9 mouse cellular contexts compared by ENCODE assay signal in genomic region chr9:96398165-96398564, GRCm38 (mm10). TPM values are rescaled to one million over a fixed set of nuclear protein-coding genes. Genes with fewer than 3 reads are reported as not detected.
DNase-seq lines count a peak whose midpoint lies in the region; ATAC-seq and TF ChIP-seq lines count a peak whose summit lies in the region.
"Had no signal": no experiment of that assay in that cellular context is flagged by ENCODE, and none has a peak within 500 bp of the region (broad histone marks: within the 10 kb centered on the region; RNA-seq: fewer than 3 reads in every experiment).

No protein-coding gene starts in this region.

- no peaks in the 10 kb centered on the region for H3K36me3 ChIP-seq in kidney, postnatal 0 days (ENCODE audit: insufficient read depth, low read length)
- H3K36me3 ChIP-seq in ES-E14 (ENCODE audit: control insufficient read depth, insufficient read depth, low read length, poor library complexity, severe bottlenecking): no peaks in the 10 kb centered on the region
- H3K36me3 ChIP-seq in limb, embryonic 10.5 days: no peaks in the 10 kb centered on the region
- H3K36me3 ChIP-seq: midbrain, embryonic 15.5 days had no signal

- H3K9me3 ChIP-seq in kidney, postnatal 0 days (replicated peaks; ENCODE audit: low read length): no peaks in the 10 kb centered on the region
- H3K9me3 ChIP-seq in ES-E14 (ENCODE audit: control insufficient read depth, insufficient read depth, low read depth, low read length): no peaks in the 10 kb centered on the region
- no peaks in the 10 kb centered on the region for H3K9me3 ChIP-seq in limb, embryonic 10.5 days (replicated peaks)
- H3K9me3 ChIP-seq: midbrain, embryonic 15.5 days had no signal

- no peak overlapping the region for H3K4me3 ChIP-seq in kidney, postnatal 0 days (replicated peaks; ENCODE audit: low read depth, low read length)
- peak overlapping the region; percentile 39 to 49 for H3K4me3 ChIP-seq in ES-E14 (ENCODE audit: insufficient read depth in 1 of 2, low read depth in 1 of 2, low read length in 2 of 2, poor library complexity in 1 of 2, severe bottlenecking in 1 of 2)
- no peak overlapping the region for H3K4me3 ChIP-seq in limb, embryonic 10.5 days
- H3K4me3 ChIP-seq: midbrain, embryonic 15.5 days had no signal

- H3K9ac ChIP-seq in kidney, postnatal 0 days (ENCODE audit: low read depth, low read length): no peak overlapping the region
- peak overlapping the region; percentile 57; the same call in 1 of the 2 replicates for H3K9ac ChIP-seq in ES-E14 (ENCODE audit: insufficient read depth, low read depth, low read length, poor library complexity, severe bottlenecking)
- H3K9ac ChIP-seq: midbrain, embryonic 15.5 days had no signal

- no peak for TF ChIP-seq CTCF in kidney, postnatal 0 days (IDR thresholded peaks at IDR 0.05; ENCODE audit: low read depth)

- in situ Hi-C loops in ES-E14 (cut with MboI; ENCODE audit: low sequenced_read_pairs in 2 of 2, unreplicated experiment in 2 of 2): no loop called here

- 0 out of 2 replicates have a peak overlapping the region, but pooled peaks have one; percentile 0 for H3K27ac ChIP-seq in kidney, postnatal 0 days
- no peak overlapping the region for H3K27ac ChIP-seq in ES-E14 (ENCODE audit: insufficient read depth, low read depth, low read length, poor library complexity, severe bottlenecking)
- peak overlapping the region; percentile 64 for H3K27ac ChIP-seq in limb, embryonic 10.5 days
- H3K27ac ChIP-seq: midbrain, embryonic 15.5 days had no signal

- 47% methylated on average over 8 of the region's 8 CpGs for WGBS in kidney, postnatal 0 days
- 50% methylated on average over 8 of the region's 8 CpGs for WGBS in limb, embryonic 10.5 days

- DNase-seq in cerebellum, postnatal 10 days: peak; percentile 26 to 43
- DNase-seq in cerebellum, adult 8-10 months: no peak
- no peak for DNase-seq in kidney, postnatal 0 days (ENCODE audit: low spot score)
- no peak for DNase-seq in kidney, postnatal 14 days
- DNase-seq in ES-E14 (ENCODE audit: low read depth, low spot score): no peak
- no peak for DNase-seq in limb, embryonic 10.5 days (ENCODE audit: low spot score)
- no peak for DNase-seq in B cell, adult 2 months
- DNase-seq in spleen, postnatal 4 days (ENCODE audit: low spot score in 2 of 2): no peak

- 0 out of 2 replicates have a peak, but pooled peaks cover 5% of the 10 kb centered on the region for H3K4me1 ChIP-seq in kidney, postnatal 0 days (replicated peaks; ENCODE audit: insufficient read depth, low read length)
- peaks cover 3 to 16% of the 10 kb centered on the region in 2 experiments; a peak in 3 of 4 replicates for H3K4me1 ChIP-seq in ES-E14 (ENCODE audit: control insufficient read depth in 2 of 2, insufficient read depth in 2 of 2, low read length in 2 of 2, poor library complexity in 1 of 2)
- peaks cover 39% of the 10 kb centered on the region for H3K4me1 ChIP-seq in limb, embryonic 10.5 days

- no peak; the same call in 1 of the 2 replicates for ATAC-seq in kidney, postnatal 0 days (replicated peaks; ENCODE audit: low FRiP score, low read depth)
- ATAC-seq: midbrain, embryonic 15.5 days had no signal

- H3K4me2 ChIP-seq in kidney, postnatal 0 days (ENCODE audit: low read length): no peak overlapping the region
- H3K4me2 ChIP-seq: midbrain, embryonic 15.5 days had no signal

- no peaks in the 10 kb centered on the region for H3K27me3 ChIP-seq in kidney, postnatal 0 days (ENCODE audit: insufficient read depth, low read length)
- no peaks in the 10 kb centered on the region for H3K27me3 ChIP-seq in limb, embryonic 10.5 days (ENCODE audit: low read depth, poor library complexity, severe bottlenecking)
- H3K27me3 ChIP-seq: midbrain, embryonic 15.5 days had no signal

TF ChIP-seq in ES-E14, 5 proteins besides CTCF, POLR2A, EP300 and RAD21:
- TF ChIP-seq MAFK (IDR thresholded peaks at IDR 0.05; ENCODE audit: insufficient read depth, low read depth, low read length) (no peak), CHD2 (IDR thresholded peaks at IDR 0.05; ENCODE audit: low read depth, low read length) (no peak), ZNF384 (IDR thresholded peaks at IDR 0.05; ENCODE audit: low read depth, low read length) (no peak), HCFC1 (IDR thresholded peaks at IDR 0.05; ENCODE audit: borderline replicate concordance, insufficient read depth, low read length) (no peak), ZC3H11A (IDR thresholded peaks at IDR 0.05; ENCODE audit: borderline replicate concordance, low read depth, low read length) (no peak)
TF ChIP-seq in ES-E14: peak in this region for 0.

RNA-seq across cellular contexts. Expression of gene Atp1b3, which starts 33.9 kb away (rescaled TPM):
- 182 and 197 TPM in 2 replicates for polyA plus RNA-seq in kidney, postnatal 0 days (2015; fragmentation: Nextera tagmentation; extraction: Ambion mirVana)
- 131 and 132 TPM in 2 replicates for total RNA-seq in ES-E14 (2012; rRNA removed)
- polyA plus RNA-seq in limb, embryonic 10.5 days (2016; fragmentation: Nextera tagmentation; extraction: Ambion mirVana): 148 and 162 TPM in 2 replicates

Comparison
In these comparisons a context has a peak if more than half of its experiments do, and no peak if none do; other contexts are left out.
1. DNase-seq: peak in cerebellum, postnatal 10 days (2 of 2); none in cerebellum, adult 8-10 months (single experiment), kidney, postnatal 0 days (single experiment), kidney, postnatal 14 days (single experiment), ES-E14 (single experiment), limb, embryonic 10.5 days (single experiment), B cell, adult 2 months (0 of 2) and spleen, postnatal 4 days (0 of 2).
2. H3K4me3 ChIP-seq: peak in ES-E14 (2 of 2); none in kidney, postnatal 0 days (single experiment) and limb, embryonic 10.5 days (single experiment).